Mouse (Mus musculus) hindbrain, embryonic 16.5 days (tissue): ENCODE results near the gene Tubgcp6. TPM values are rescaled to one million over a fixed set of nuclear protein-coding genes. Genes with fewer than 3 reads are reported as not detected.

ENCODE experiments used
- ATAC-seq: fragments of 200-750 bp; cut with Nextera tagmentation; 2 replicates; pipeline ENCODE4 v1.8.0; 2017; ENCODE audit warnings: moderate TSS enrichment, moderate library complexity
- H3K27ac ChIP-seq: fragments of 300-500 bp; sonication (generic); 2 replicates; pipeline ENCODE4 v1.5.1; 2014; ENCODE audit warnings: low read depth, mild to moderate bottlenecking, control low read depth, low read length, moderate library complexity
- H3K27me3 ChIP-seq: fragments of 300-500 bp; sonication (generic); replicated peaks from 2 replicates; pipeline ENCODE4 v1.6.1; 2014; ENCODE audit warnings: low read length; ENCODE audit not compliant: control insufficient read depth, insufficient read depth
- H3K36me3 ChIP-seq: fragments of 300-500 bp; sonication (generic); 2 replicates; pipeline ENCODE4 v1.6.1; 2014; ENCODE audit warnings: mild to moderate bottlenecking, low read length, moderate library complexity, mixed read lengths; ENCODE audit not compliant: control insufficient read depth, insufficient read depth
- H3K4me1 ChIP-seq: fragments of 300-500 bp; sonication (generic); 2 replicates; pipeline ENCODE4 v1.6.1; 2014; ENCODE audit warnings: low read depth, low read length; ENCODE audit not compliant: control insufficient read depth, insufficient read depth
- H3K4me2 ChIP-seq: fragments of 300-500 bp; sonication (generic); 2 replicates; pipeline ENCODE4 v1.6.1; 2014; ENCODE audit warnings: mild to moderate bottlenecking, low read length, control low read depth, moderate library complexity
- H3K4me3 ChIP-seq: fragments of 300-500 bp; sonication (generic); 2 replicates; pipeline ENCODE4 v1.5.1; 2014; ENCODE audit warnings: mild to moderate bottlenecking, low read length, control low read depth, moderate library complexity
- H3K9ac ChIP-seq: fragments of 300-500 bp; sonication (generic); 2 replicates; pipeline ENCODE4 v1.6.1; 2014; ENCODE audit warnings: low read depth, mild to moderate bottlenecking, control low read depth, low read length, moderate library complexity
- H3K9me3 ChIP-seq: fragments of 300-500 bp; sonication (generic); 2 replicates; pipeline ENCODE4 v1.6.1; 2014; ENCODE audit warnings: mild to moderate bottlenecking, low read length, moderate library complexity; ENCODE audit not compliant: control insufficient read depth
- WGBS: fragments of 180-500 bp; shearing (Covaris S2); extraction: QIAGEN DNeasy Blood & Tissue Kit; methylation state at CpG from one replicate; pipeline ENCODE4 v1.1.7; 2014; 5-methylcytosine and 5-hydroxymethylcytosine counted together
- polyA plus RNA-seq: library from polyadenylated mRNA; unstranded; fragments of >200 nt; fragmentation: Nextera tagmentation; extraction: Ambion mirVana; gene quantifications from 2 replicates; pipeline ENCODE4 v1.2.1, GENCODE M21; 2015

Tubgcp6 gene
- polyA plus RNA-seq, 1 experiment from 2014 or later: 15.2 TPM

- Histone ChIP-seq H3K27me3 (no peaks in the 10 kb centered on the region), H3K27ac (no peak overlapping the region), H3K4me1 (no peaks in the 10 kb centered on the region), H3K9me3 (no peaks in the 10 kb centered on the region), H3K36me3 (peaks cover 82% of the 10 kb centered on the region), H3K4me2 (no peak overlapping the region), H3K4me3 (no peak overlapping the region), H3K9ac (no peak overlapping the region)
- WGBS: 70% methylated on average over 7 of the region's 7 CpGs
- ATAC-seq: no peak
Observed at GRCm38 (mm10) chr15:89157954-89158353, 35.0 kb upstream of the Tubgcp6 start.

- peaks cover 28% of the 10 kb centered on the region for H3K36me3 ChIP-seq
- no peak overlapping the region for H3K4me2 ChIP-seq
- H3K9ac ChIP-seq: no peak overlapping the region
- peaks cover 28% of the 10 kb centered on the region for H3K4me1 ChIP-seq
- H3K27me3 ChIP-seq: no peaks in the 10 kb centered on the region
- H3K4me3 ChIP-seq: no peak overlapping the region
- ATAC-seq: peak; percentile 25; the same call in 1 of the 2 replicates
- no peaks in the 10 kb centered on the region for H3K9me3 ChIP-seq
- H3K27ac ChIP-seq: no peak overlapping the region
Observed at GRCm38 (mm10) chr15:89152312-89152711, 29.4 kb upstream of the Tubgcp6 start.

GRCm38 (mm10) chr15:89150041-89150390 lies 27.1 kb upstream of the Tubgcp6 start:
- Histone ChIP-seq H3K36me3 (peaks cover 5% of the 10 kb centered on the region; the same call in 1 of the 2 replicates), H3K9me3 (no peaks in the 10 kb centered on the region)
- no peak for ATAC-seq

GRCm38 (mm10) chr15:89149271-89150040 lies 26.5 kb upstream of the Tubgcp6 start, which contains the start of gene Mapk11:
Mapk11 (minus strand) TSS chr15:89149628.
- no peaks in the 10 kb centered on the region for H3K9me3 ChIP-seq
- 1% methylated on average over 33 of the region's 61 CpGs for WGBS
- peak within 1 kb of the TSS; percentile 90 for H3K4me2 ChIP-seq
- H3K27ac ChIP-seq: peak within 1 kb of the TSS; percentile 88
- H3K36me3 ChIP-seq: 0 out of 2 replicates have a peak, but pooled peaks cover 3% of the 10 kb centered on the region
- peaks cover 38% of the 10 kb centered on the region for H3K4me1 ChIP-seq
- peak; percentile 69 for ATAC-seq
- no peaks in the 10 kb centered on the region for H3K27me3 ChIP-seq
- H3K4me3 ChIP-seq: peak within 1 kb of the TSS; percentile 83
- peak within 1 kb of the TSS; percentile 93 for H3K9ac ChIP-seq

More at GRCm38 (mm10) chr15:89150041-89150390, 27.1 kb upstream of the Tubgcp6 start:
- H3K9ac ChIP-seq: peak overlapping the region; percentile 93
- no peaks in the 10 kb centered on the region for H3K27me3 ChIP-seq
- 1% methylated on average over 13 of the region's 13 CpGs for WGBS
- peaks cover 38% of the 10 kb centered on the region for H3K4me1 ChIP-seq
- peak overlapping the region; percentile 88 for H3K27ac ChIP-seq
- peak overlapping the region; percentile 83 for H3K4me3 ChIP-seq
- H3K4me2 ChIP-seq: peak overlapping the region; percentile 90

- peak overlapping the region; percentile 83 for H3K4me3 ChIP-seq
- ATAC-seq: peak; percentile 4; the same call in 1 of the 2 replicates
- H3K36me3 ChIP-seq: peaks cover 3% of the 10 kb centered on the region; the same call in 1 of the 2 replicates
- H3K4me1 ChIP-seq: peaks cover 38% of the 10 kb centered on the region
- H3K9ac ChIP-seq: peak overlapping the region; percentile 93
- no peaks in the 10 kb centered on the region for H3K9me3 ChIP-seq
- H3K4me2 ChIP-seq: peak overlapping the region; percentile 90
- peak overlapping the region; percentile 88 for H3K27ac ChIP-seq
- no peaks in the 10 kb centered on the region for H3K27me3 ChIP-seq
- 2% methylated on average over 25 of the region's 25 CpGs for WGBS
Observed at GRCm38 (mm10) chr15:89148496-89149270, 25.8 kb upstream of the Tubgcp6 start.

- Histone ChIP-seq H3K4me2 (peak overlapping the region; percentile 90), H3K9ac (peak overlapping the region; percentile 27; the same call in 1 of the 2 replicates), H3K4me1 (peaks cover 38% of the 10 kb centered on the region), H3K27ac (no peak overlapping the region), H3K9me3 (no peaks in the 10 kb centered on the region), H3K4me3 (peak overlapping the region; percentile 83), H3K36me3 (peaks cover 3% of the 10 kb centered on the region), H3K27me3 (no peaks in the 10 kb centered on the region)
- no peak for ATAC-seq
- WGBS: 32% methylated on average over 4 of the region's 4 CpGs
Observed at GRCm38 (mm10) chr15:89147895-89148294, 25.0 kb upstream of the Tubgcp6 start.

- Histone ChIP-seq H3K27ac (no peak overlapping the region), H3K27me3 (no peaks in the 10 kb centered on the region), H3K4me3 (peak overlapping the region; percentile 83), H3K4me1 (peaks cover 37% of the 10 kb centered on the region), H3K4me2 (peak overlapping the region; percentile 90), H3K36me3 (peaks cover 3% of the 10 kb centered on the region), H3K9ac (peak overlapping the region; percentile 64), H3K9me3 (no peaks in the 10 kb centered on the region)
- 20% methylated on average over 10 of the region's 10 CpGs for WGBS
- ATAC-seq: no peak
Observed at GRCm38 (mm10) chr15:89147456-89147855, 24.5 kb upstream of the Tubgcp6 start.

- H3K27me3 ChIP-seq: no peaks in the 10 kb centered on the region
- H3K36me3 ChIP-seq: peaks cover 3% of the 10 kb centered on the region
- peak overlapping the region; percentile 90 for H3K4me2 ChIP-seq
- peaks cover 33% of the 10 kb centered on the region for H3K4me1 ChIP-seq
- peak; percentile 2; the same call in 1 of the 2 replicates for ATAC-seq
- WGBS: 8% methylated on average over 14 of the region's 16 CpGs
- H3K4me3 ChIP-seq: peak overlapping the region; percentile 83
- peak overlapping the region; percentile 64 for H3K9ac ChIP-seq
- no peaks in the 10 kb centered on the region for H3K9me3 ChIP-seq
- peak overlapping the region; percentile 67 for H3K27ac ChIP-seq
Observed at GRCm38 (mm10) chr15:89147024-89147423, 24.1 kb upstream of the Tubgcp6 start.

GRCm38 (mm10) chr15:89146537-89146936 lies 23.6 kb upstream of the Tubgcp6 start:
- Histone ChIP-seq H3K4me1 (peaks cover 32% of the 10 kb centered on the region), H3K27me3 (no peaks in the 10 kb centered on the region), H3K27ac (peak overlapping the region; percentile 67), H3K9me3 (no peaks in the 10 kb centered on the region), H3K9ac (peak overlapping the region; percentile 64), H3K36me3 (peaks cover 3% of the 10 kb centered on the region), H3K4me2 (peak overlapping the region; percentile 90), H3K4me3 (peak overlapping the region; percentile 83)
- WGBS: 3% methylated on average over 27 of the region's 27 CpGs
- ATAC-seq: peak; percentile 51
